Mouse (Mus musculus) megakaryocyte-erythroid progenitor cell, adult 5-6 weeks (primary cell): ENCODE measurements around the gene Ly86. TPM values are rescaled to one million over a fixed set of nuclear protein-coding genes. Genes with fewer than 3 reads are reported as not detected.

ENCODE experiments used
- ATAC-seq: replicated peaks from 2 replicates; pipeline ENCODE4 v1.8.0; 2016; ENCODE audit warnings: mild to moderate bottlenecking, inconsistent platforms; ENCODE audit not compliant: severe bottlenecking, poor library complexity, low FRiP score, low TSS enrichment
- total RNA-seq, 2 experiments: library from RNA; stranded (forward) in 1 of 2; stranded (reverse) in 1 of 2; fragments of 200-1000, 215-1000 nt in 1 of 2; fragments of >200 nt in 1 of 2; fragmentation: Nextera tagmentation in 1 of 2; gene quantifications; 2 replicates each; pipeline ENCODE4 v1.2.3; 2014 to 2017

Gene Ly86
- total RNA-seq, 2 experiments from 2014 or later, result 0.81 to 3.5 TPM

- ATAC-seq, result no peak
These were observed 80.4 kb downstream of the Ly86 start for GRCm38 (mm10) chr13:37425406-37425805.

GRCm38 (mm10) chr13:37426578-37427336 is 81.7 kb downstream of the Ly86 start:
- ATAC-seq, result no peak

GRCm38 (mm10) chr13:37428496-37428895 is 83.5 kb downstream of the Ly86 start:
- no peak for ATAC-seq

GRCm38 (mm10) chr13:37429661-37430271 is 84.8 kb downstream of the Ly86 start:
- ATAC-seq, result no peak

- no peak for ATAC-seq
These were observed 86.7 kb downstream of the Ly86 start for GRCm38 (mm10) chr13:37431707-37432106.

- 0 out of 2 replicates have a peak, but pooled peaks have one; percentile 17 for ATAC-seq
These were observed 87.6 kb downstream of the Ly86 start for GRCm38 (mm10) chr13:37432653-37433052.

DNA sequence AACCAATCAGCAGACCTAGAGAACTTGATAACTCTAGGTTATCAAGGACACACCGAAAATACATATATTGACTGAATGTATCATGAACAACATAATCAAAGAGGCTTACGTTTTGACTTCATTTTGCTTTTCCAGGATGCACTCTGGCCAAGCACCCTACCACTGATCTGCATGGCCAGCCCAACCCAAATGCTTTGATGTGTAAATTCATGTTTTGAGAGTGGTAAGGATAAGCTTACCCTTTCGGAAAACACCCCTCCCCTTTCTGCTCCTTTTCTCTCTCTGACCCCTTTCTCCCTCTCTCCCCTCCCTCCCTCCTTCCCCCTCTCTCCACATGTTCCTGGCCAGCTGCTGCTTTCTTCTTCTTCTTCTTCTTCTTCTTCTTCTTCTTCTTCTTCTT is 88.1 kb downstream of the Ly86 start:
- ATAC-seq, result no peak

DNA sequence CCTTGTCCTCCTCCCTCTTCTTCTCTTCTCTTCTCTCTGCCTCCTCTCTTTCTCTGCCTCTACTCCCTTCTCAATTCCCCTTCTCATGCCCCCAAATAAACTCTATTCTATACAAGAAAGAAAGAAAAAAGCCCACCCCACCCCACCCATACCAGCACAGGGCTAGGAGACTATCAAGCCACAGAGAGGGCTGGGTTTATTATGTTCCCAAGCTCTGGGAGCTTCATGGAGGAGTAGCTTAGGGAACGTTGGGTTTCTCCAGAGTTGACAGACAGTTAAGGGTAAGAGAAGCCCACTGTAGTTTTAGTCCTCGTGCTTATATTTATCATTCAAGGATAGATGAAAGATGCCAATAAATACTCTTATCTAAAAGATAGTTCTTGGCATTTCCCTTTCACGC is 88.7 kb downstream of the Ly86 start:
- ATAC-seq, result no peak

DNA sequence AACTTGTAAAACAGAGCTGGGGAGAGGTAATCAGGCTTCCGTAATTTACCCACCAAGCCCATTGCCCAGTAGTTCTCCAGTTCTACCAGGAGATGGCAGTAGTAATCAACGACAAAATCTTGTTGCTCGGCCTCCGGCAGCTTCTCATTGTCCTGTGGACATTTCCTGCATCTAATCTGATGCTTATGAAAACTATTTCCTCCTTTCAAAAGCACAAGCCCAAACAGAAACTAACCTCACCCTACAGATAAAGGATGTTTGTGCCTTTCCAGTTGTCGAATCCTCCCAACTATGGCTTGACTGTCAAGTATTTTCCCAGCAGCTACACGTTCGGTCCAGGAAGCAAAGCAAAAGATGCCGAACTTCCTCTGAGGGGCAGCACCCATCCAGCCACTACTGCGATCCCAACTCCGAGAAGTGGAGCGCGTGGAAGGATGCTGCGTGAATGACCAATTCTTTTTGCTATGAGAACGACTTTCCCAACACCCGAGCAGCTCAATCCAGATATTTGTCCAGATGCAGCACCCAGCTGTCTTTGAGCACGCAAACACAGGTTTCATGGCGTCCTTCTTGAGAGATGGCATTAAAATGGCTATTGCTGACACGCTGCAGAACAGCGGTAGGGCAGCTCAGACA is 89.2 kb downstream of the Ly86 start:
- peak; percentile 67 for ATAC-seq

- ATAC-seq, result no peak
These were observed 89.8 kb downstream of the Ly86 start for GRCm38 (mm10) chr13:37434841-37435240.

DNA sequence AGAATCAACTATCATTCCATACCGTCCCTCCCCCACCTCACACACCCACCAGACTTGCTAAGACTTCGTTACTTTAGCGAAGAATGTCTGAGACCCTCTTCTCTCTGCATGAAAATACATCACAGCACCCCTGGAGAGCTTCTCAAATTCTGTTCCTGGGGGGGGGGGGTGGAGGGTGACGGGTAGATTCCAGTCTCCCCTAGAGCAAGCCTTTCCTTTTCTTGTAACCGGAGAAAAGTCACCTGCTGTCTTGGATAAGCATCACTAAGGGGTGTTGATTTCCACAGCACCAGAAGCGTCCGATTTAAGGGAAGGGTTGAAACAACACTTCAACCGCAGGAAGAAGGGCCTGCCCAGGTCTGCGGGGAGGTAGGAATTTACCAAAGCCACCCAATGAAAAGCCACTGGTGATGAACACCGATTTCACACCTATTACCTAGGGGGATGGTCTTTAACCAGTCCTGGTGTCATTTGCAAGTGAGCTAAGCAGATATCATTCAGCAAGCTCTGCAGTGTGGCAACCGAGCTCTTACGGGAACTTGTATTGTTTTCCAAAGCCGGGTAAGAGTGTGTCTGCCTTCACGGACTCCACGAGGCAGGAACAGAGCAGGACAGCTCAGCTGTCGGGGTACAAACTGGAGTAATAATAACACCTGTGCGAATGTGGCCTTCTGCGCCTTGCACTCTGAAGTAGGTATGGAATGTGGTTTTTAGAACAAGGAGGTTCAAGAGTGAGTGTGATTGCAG is 91.4 kb downstream of the Ly86 start:
- ATAC-seq, result no peak

- no peak for ATAC-seq
These were observed 93.8 kb downstream of the Ly86 start for GRCm38 (mm10) chr13:37438788-37439187.

- ATAC-seq, result no peak
These were observed 94.5 kb downstream of the Ly86 start for GRCm38 (mm10) chr13:37439477-37439876.

DNA sequence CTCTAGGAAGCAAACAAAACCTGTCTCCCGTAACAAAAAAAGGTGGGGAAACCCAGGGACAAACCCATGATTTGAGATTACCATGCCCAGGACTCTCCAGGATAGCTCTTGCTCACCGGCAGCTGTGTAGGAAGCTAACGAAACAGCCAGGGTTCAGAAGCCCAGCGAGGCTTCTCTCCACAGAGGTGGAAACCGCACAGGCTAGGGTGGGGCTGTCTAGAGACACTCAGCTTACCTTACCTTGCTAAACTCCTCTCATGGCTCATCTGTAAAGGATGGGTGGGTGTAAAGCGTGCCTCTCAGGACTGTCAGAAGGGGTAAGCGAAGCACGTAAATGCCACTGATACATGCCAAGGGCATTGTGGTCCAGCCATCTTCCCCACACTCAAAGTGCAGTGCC is 94.9 kb downstream of the Ly86 start:
- no peak for ATAC-seq

- no peak for ATAC-seq
These were observed 95.7 kb downstream of the Ly86 start for GRCm38 (mm10) chr13:37440593-37441307.

DNA sequence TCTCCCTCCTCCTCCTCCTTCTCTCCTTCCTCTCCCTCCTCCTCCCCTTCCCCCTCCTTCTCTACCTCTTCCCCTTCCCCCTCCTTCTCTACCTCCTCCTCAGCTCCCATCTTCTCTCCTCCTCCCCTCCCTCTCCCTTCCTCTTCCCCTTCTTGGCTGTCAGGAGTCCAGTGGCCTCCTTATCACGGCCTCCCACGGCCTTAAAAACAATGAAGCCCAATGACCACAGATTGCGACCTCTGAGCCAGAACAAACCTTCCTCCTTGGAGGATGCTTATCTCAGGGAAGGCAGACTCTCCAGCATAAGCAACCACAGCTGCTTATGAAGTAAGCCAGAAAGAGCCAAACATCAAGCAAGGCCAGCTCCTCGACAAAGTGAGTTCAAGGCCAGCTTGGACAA is 97.0 kb downstream of the Ly86 start:
- peak; percentile 57 for ATAC-seq

DNA sequence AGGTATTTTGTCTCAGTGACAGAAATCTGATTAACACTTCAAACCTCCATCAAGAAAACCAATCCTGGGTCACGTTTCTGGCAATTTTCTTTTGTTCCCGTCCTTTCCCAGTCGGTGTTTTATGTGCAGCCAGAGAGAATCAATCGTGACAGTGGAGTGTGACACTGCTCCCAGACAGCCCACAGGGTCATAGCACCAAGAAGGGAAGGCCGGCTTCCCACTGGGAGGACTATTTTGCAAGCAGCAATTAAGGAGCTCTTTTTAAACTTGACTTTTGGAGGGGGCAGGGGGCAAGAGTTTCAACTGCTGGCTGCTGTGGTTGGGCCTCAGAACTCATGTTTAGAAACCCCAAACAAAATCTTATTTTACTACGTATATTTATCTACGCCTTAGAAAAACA is 97.5 kb downstream of the Ly86 start:
- ATAC-seq, result no peak

DNA sequence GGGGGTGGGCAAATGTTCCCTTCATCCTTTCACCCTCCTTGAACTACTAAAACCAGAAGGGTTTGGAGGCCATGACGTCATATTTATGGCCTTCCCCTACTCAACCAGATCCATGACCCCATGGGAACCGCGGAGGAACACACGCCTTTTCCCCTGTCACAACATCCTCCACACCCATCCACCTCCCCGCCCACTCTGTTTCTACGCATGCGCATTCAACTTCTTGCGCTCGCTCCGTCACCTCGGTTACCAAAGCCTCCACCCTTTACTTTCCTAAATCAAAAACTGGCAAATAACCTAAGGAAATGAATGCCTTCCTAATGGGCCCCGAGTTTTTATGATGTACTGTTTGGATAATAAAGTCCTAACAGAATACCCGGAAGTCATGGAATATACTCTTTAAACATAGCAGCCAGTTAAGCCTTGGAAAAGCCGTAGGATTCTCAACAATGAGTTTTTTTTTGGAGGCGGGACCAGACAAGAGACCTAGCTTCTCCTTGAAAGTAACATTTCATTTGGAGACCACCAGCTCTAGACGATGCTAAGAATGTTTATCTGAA is 101.8 kb downstream of the Ly86 start:
- ATAC-seq, result no peak

GRCm38 (mm10) chr13:37451021-37451420 is 106.0 kb downstream of the Ly86 start:
- ATAC-seq, result no peak
